Mouse (Mus musculus) heart, postnatal 14 days (tissue): Measurements from ENCODE around the gene Ripk1. TPM values are rescaled to one million over a fixed set of nuclear protein-coding genes. Genes with fewer than 3 reads are reported as not detected.

Source experiments
- DNase-seq, 2 experiments: peaks; one replicate each; pipeline ENCODE4 v3.0.0; 2021 to 2022
- intact Hi-C: fragments of 180-260 bp; cut with DNase I; formaldehyde crosslinking; loops from one replicate; pipeline ENCODE4 v1.15.1; 2025
- total RNA-seq, 2 experiments: library from RNA; stranded (reverse); gene quantifications; 2 replicates each; pipeline ENCODE4 v1.2.3; 2021

Gene Ripk1
- total RNA-seq, 2 experiments from 2014 or later, result 10.8 to 11.9 TPM

DNA sequence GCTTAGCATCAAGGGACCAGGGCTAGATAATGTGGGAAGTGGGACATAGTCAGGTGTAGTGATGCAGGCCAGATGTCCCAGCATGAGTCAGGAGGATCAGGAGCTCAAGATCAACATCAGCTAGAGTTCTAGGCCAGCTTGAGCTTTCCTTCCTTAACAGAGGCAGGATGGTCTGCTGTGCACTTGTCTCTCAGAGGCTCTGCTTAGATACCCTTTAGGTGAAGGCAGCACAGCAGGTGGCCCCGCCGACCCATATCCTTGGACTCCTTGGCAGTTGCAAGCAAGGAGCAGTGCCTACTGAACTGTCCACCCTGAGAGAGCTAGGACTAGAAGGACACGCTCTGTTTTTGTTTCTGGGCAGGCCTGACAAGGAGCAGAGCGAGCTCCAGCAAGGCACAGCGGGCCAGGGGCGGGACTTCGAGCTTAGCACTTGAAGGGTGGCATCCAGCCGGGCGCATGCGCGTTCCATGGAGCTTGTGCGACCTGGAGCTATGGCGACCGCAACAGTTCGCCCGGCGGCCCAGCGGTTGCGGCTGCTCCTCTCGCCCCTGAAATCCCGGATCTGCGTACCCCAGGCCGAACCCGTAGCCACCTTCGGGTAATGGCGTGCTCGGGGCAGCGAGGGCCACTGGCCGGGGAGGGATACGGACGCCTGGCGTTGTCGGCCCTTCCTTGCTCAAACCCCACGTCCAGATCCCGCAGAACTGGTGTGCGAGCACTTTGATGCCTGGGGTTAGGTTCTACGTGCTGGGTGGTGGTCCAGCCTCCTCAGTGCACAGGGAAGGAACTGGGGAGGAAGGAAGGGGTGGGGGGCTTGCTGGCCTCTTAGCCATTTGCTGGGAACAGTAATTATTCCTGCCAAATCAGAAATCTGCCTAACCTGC is 35.3 kb downstream of the Ripk1 start, which contains the start of gene Bphl:
Gene Bphl (plus strand): TSS at position 426 of the 884 bp plus-strand sequence.
- intact Hi-C loops, result no loop called here
- peak; percentile 93 to 94 for DNase-seq

DNA sequence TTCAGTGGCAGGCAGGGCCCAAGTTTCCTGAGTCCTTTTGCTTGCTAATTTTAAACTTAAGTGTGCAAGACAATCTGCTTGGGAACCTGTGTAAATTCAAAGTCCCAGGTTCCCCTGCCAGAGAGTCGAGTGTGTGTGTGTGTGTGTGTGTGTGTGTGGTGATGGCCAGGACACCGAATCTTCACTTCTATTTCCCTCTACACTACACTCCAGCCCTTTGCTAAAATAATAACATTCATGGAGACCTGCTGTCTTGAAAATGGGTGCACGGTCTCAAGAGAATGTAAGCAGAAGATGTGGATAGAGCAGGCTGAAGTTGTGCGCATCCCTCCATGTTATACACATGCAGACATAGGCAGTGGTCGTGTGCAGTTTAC is 35.9 kb downstream of the Ripk1 start:
- intact Hi-C loops, result no loop called here

DNA sequence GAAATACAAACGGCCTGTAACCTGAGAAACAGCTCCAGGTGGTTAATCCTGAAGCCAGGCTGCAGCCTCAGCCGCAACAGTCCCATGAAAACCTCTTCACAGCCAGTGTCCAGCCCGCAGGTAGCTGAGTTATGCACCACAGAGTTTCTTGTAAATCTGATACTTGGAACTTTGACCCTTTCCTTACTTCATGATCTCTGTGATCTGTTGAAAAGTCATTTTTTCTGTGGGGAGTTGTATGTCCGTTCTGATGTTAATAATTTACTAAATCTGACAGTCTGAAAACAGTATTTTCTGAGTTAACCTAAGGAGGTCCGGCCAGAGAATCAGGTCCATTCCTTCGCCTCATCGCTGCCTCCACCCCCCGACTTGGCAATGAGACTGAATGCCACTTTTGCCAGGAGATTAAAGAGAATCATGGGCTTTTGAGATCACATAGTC is 36.8 kb downstream of the Ripk1 start:
- no peak for DNase-seq
- intact Hi-C loops, result no loop called here

More for the DNA sequence above, 35.9 kb downstream of the Ripk1 start:
- DNase-seq, result peak in 1 of 2 experiments; percentile 16

DNA sequence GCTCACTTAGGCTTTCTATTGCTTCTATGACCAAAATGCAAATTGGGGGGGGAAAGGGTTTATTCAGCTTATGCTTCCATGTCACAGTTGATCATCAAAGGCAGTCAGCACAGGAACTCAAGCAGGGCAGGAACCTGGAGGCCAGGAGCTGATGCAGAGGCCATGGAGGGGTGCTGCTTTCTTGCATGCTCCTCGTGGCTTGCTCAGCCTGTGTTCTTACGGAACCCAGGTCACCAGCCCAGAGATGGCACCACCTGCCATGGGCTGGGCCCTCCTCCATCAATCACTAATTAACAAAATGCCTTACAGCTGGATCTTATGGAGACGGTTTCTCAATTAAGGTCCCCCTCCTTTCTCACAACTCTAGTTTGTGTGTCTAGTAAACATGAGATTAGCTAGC is 37.9 kb downstream of the Ripk1 start:
- intact Hi-C loops, result loop anchor here (10.0 kb wide), 2 partner anchors 595 to 835 kb away; partner anchors contain the start of gene Prpf4b
- no peak for DNase-seq

DNA sequence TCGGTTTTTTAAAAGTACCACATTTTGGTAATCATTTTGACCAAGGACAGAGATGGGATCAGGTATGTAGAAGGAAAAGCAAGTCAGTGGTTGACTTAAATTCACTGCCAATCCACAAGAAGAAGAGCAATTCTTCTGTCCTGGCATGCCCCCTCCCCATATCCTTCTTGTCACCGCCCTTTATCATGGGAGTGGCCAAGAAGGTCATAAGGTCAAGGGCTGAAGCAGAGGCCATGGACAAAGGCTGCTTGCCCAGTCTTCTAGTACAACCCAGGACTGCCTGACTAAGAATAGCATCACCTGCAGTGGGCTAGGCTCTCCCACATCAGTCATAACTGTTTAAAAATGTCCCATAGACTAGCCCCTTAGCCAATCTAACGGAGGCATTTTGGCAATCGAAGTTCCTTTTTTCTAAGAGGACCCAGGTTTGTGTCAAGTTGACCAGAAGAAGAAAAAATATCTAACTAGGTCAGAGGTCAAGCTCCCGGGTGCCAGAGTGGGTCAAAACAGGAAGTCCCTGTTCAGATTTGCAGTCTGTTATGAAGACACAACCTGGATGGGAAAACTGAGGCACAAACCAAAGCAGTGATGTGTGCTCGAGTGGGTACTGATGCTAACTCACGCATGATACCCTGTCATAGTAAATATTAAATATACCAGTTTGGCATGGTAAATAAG is 41.7 kb downstream of the Ripk1 start:
- intact Hi-C loops, result loop anchor here (10.0 kb wide), 2 partner anchors 591 to 831 kb away; partner anchors contain the start of gene Prpf4b
- DNase-seq, result no peak

DNA sequence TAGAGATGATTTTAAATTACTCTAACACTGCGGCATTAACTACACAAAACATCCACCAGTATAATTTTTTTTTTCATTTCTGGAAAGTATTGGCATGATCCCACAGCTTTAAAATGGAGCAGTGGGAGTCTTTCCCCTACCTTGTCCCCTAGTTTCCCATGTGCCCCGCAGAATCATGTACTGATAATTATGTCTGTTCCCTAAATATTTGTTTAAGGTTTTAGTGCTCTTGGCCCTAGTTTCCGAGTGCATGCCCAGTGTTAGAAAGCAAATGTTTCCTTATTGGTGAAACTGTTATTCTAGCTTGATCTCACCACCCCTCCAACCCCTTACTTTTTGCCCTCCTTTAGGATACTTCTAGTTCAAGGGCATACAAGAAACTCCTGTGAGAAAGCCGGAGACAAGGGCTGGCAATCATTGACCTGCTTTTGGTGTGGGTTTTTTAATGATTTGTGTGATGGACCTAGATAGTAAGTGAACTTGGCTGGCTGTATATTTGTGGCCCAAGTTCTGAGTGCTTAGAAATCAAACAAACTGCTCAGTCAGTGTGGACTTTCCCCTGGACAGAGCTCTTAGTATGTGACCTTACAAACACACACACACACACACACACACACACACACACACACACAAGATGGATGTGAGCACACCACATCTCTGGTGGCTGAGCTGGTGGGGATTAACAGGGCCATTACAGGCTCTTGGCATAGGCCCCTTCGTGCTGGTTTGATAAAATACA is 43.5 kb downstream of the Ripk1 start:
- intact Hi-C loops, result loop anchor here (1.0 to 10.0 kb wide), 3 partner anchors 110 to 829 kb away; partner anchors contain the start of gene Prpf4b
- no peak for DNase-seq

DNA sequence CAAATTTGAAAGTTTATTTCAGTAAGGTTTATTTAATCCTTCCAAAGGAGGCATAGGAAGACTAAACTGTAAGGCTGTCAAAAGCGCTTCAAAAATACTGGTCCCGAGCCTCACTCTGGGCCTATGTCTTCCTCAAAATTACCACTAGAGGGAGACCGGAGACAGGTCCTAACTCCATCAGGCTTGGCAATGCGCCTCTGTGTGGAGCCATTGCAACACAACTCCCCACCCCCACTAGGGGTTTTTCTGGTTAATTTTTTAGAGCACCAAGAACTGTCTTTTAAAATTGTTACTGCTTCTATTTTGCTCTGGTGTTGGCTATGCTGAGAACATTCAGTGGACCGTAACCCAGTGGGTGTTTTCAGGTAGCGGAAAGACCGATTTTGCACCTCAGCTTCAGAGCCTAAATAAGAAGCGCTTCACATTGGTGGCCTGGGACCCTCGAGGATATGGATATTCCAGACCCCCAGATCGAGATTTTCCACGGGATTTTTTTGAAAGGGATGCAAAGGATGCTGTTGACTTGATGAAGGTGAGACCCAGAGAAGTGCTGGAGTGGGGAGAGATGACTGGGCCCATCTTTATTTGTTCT is 44.4 kb downstream of the Ripk1 start:
- DNase-seq, result peak; percentile 81 to 87
- intact Hi-C loops, result loop anchor here (1.0 to 10.0 kb wide), 3 partner anchors 109 to 828 kb away; partner anchors contain the start of gene Prpf4b

DNA sequence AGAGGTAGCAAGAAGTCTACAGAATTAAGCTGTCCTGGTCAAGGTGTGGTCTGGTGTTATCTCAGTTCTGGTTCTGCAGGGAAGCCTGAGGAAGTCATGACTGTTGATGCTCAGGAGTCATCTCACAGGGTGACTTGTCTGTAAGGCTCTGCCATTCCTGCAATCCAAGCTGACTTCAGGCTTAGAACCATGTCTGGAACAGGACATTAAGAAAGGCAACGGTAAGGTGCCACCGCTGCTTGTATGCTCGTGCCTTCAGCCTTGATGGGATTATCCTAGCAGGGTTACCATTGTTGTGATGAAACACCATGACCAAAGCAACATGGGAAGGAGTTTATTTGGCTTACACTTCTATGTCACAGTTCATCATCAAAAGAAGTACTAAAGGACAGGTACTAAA is 45.4 kb downstream of the Ripk1 start:
- intact Hi-C loops, result loop anchor here (10.0 kb wide), 2 partner anchors 587 to 827 kb away; partner anchors contain the start of gene Prpf4b
- DNase-seq, result no peak

DNA sequence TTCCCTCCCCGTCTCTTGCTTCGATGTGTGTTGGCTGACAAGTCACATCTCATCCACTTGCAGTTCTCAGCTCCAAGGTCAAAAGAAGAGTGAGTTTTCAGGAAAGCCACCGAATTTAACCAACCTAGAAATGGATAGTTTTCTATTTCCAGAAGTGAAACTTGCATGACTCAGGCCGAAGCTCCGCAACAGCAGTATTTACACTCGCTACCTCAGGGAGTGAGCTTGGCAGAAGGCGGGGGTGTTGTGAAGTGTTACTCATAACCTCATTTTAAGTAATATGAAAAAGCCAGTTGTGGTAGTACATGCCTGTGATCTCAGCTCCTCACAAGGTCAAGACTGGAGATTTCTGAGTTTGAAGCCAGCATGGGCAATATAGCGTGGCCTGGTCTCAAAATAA is 48.3 kb downstream of the Ripk1 start:
- intact Hi-C loops, result no loop called here
- DNase-seq, result no peak

DNA sequence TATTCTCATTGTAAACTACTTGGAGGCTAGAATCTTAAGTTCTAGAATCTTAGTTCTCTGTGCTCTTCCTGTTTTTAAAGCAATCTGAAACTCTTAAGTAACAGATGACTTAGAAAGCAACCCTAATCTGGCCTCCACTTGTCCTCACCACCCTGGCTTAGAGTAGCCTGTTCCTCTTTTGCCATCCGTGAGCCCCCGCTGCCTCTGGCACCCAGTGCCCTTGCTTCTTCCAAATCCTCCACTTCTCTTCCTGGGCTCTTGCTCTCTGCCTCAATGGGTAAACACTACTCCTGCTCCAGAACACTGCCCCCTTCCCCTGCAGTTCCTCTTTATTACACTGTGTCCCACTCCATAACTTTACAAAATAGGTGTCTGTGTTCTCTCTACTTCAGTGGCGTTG is 49.5 kb downstream of the Ripk1 start:
- no peak for DNase-seq

DNA sequence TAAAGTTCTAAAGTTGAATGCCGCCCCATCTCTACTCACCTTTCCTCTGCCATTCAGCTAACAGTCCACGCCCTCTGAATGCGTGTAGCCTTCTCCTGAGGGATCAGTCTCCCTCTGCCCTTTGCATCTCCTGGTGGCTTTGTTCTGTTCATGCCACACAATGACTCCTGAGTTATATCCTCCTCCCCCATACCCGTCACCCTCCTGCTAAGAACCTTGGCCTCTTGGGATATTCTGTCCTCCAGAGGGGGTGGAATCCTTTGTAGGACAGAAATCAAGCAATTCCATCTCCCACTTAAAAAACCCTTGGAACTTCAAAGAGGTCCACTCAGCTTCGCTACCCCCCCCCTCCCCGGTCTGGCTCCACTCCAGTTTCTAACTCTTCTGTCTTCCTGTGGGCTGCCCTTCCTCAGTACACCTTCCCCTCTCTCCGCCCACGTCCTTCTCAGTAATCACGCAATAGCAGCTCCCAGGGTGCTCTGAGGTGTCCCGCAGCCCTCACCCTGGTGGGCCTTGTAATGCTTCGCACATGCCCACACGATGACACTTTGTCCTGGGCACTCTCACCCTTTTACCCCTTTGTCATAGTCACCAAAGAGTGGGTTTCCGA is 51.6 kb downstream of the Ripk1 start:
- intact Hi-C loops, result no loop called here
- no peak for DNase-seq

More for the DNA sequence above, 49.5 kb downstream of the Ripk1 start:
- intact Hi-C loops, result no loop called here

DNA sequence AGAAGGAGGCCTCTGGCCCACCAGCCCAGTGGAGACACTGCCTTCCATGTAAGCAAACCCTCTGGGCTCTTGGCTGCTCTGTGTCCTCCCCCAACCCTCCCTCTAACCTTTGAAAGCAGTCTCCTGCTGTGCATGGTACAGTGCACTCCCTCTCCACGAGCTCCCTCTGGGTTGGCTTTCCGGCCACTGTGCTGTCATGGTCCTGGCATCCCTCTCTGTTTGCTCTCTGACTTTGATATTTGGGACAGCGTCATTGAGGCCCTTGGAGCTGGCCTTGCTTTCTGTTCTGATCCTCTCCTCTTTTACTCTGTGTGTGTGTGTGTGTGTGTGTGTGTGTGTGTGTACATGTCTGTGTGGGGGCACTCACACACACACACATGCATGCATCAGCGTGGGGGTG is 52.2 kb downstream of the Ripk1 start:
- DNase-seq, result no peak
- intact Hi-C loops, result no loop called here

DNA sequence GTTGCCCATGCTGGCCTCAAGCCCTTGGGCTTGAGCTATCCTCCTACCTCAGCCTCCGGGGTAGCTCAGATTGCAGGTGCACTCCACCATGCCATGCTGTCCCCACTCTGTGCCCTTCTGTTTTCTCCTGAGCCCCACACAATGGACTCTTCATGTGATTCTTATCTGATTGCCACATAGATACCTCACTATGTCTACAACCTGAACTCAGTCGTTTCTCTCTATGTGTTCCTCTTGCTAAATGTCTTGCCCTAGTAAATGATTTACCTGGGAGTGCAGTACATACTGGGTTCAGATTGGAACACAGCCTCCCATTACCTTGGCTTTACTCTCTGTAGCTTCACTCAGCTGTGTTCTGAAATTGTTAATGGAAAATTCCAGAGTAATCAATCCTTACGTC is 52.8 kb downstream of the Ripk1 start:
- no peak for DNase-seq
- intact Hi-C loops, result no loop called here

DNA sequence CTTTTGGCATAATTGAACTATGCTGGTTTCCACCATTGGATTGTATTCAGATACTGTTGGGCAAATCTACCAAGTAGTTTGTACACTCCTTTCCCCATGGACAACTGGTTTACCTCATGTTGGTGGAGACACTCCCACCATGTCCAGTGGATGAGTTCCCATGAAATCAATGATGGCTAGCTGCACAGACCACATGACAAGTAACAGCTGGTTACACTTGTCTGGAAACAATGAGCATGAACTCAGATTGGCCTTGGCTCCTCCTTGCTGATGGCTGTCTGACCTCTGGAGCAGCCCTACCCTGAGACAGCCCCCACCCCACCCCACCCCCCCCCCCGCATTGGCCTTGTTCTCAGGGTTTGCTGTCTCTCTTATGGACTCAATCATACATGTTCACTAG is 55.1 kb downstream of the Ripk1 start:
- no peak for DNase-seq
- intact Hi-C loops, result no loop called here

DNA sequence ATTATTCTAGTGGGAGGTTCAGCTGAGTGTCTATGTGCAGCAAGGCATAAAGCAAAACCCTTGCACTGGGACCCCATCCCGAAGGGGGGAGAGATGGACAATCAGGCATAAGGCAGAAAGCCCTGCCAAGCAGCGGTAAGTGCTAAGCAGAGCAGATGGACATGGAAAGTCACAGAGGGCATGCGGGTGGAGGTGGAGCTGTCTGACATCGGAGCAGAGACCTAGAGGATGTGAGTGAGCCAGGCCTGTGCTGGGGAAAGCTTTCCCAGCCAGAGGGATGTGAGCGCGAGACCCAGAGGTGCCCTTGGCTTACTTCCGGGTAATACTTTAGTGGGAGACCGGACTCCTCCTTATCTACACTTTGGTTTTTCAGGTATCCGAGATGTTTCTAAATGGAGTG is 57.9 kb downstream of the Ripk1 start:
- no peak for DNase-seq

DNA sequence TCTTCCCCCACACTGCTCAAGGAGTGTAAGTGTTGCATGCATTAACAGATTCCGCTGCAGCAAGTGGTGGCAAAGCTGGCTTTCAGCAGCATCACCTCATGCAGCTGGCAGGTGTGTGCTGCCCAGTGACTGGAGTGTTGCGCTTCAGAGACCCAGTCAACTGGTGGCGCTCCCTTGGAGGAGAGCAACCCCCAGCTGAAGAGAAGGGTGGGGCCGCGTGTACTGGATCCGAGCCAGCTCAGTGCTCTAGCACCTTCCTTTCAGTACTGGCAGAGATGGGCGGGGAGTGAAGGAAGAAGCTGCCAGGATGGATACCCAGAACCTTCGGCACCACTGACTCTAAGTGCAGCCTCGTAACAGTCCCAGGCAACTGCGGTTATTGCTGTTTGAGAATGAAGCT is 60.3 kb downstream of the Ripk1 start:
- no peak for DNase-seq
- intact Hi-C loops, result no loop called here

More for the DNA sequence above, 57.9 kb downstream of the Ripk1 start:
- intact Hi-C loops, result no loop called here

DNA sequence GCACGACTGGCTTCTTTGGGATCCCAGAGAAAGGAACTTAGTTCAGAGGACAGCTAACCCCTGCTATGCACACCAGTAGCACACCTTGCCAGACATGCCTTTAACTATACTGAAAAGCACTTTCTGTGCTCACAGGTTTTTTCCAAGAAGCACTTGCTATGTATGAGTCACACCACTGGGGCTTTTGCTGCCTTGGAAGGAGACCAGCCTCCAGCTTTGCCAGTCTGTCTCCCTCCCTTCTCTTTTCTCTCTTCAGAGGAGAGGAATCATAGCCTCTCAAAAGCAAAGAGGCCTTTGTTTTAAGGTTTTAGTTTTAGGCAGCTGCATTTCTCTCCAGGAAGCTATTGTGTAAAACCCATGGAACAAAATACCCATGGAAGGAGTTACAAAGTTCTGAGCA is 64.2 kb downstream of the Ripk1 start:
- no peak for DNase-seq
- intact Hi-C loops, result no loop called here

DNA sequence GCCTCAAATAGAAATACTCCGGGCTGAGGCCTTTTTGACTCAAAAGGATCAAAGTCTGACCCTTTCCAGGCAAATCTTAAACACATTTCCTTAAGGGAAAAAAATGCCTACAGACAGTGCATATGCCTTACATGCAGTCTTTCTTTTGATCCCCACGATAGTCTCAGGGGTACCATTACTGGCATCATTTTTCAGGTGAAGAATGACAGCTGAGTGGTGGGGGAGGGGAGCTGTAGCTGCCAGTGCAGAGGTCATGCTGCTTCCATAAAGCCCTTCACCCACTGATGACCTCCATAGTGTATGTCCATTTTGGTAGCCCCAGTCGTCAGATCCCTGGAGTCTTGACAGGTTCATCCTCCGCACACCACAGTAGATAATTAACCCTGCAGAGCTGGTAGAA is 68.1 kb downstream of the Ripk1 start:
- DNase-seq, result no peak
- intact Hi-C loops, result no loop called here

DNA sequence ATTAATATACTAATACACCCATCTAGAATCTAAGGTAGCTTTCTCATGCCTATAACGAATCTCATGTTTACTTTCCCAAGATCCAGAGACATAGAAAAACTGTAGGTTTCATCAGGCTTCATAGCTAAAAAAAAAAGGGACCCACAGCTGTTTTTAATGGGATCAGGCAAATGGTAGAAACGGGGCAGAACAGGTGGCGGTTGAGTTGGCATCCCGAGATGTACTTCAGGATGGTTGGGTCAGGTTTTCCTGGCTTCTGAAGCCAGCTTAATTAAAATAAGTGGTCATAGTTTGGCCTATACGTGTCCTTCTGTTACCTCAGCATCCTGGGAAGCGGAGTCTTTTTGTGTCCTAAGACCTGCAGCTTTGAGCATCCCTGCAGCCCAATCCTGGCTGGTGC is 69.7 kb downstream of the Ripk1 start:
- DNase-seq, result no peak
- intact Hi-C loops, result no loop called here

DNA sequence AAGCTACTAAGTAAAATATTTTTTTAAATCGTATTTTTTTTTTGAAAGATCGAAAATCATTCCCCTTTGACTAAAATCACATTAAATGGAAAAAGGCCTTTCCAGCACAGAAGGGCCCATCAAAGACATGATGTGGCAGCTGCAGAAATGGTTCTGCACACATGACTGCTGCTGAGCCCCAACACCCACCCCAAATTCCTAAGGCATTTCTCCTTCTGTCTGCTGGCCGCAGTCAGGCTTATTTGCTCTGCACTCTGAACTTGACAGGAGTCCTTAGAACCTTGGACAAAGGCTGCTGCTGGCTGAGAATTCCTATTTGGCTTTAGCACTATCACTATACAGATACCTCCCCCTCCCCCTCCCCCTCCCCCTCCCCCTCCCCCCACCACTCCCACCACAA is 70.7 kb downstream of the Ripk1 start:
- no peak for DNase-seq
- intact Hi-C loops, result no loop called here
